Mouse (Mus musculus) cerebellum, adult 2 months (tissue): Measurements from ENCODE around the gene Gtf3c1.

Experiments used
- CTCF ChIP-seq: fragments of 200-500 bp; IDR thresholded peaks from 2 replicates; pipeline ENCODE4 v1.5.1; 2011; ENCODE audit warnings: low read depth, mild to moderate bottlenecking, control low read depth, low read length, moderate library complexity, borderline replicate concordance; ENCODE audit not compliant: insufficient read depth
- POLR2A ChIP-seq: fragments of 200-500 bp; IDR thresholded peaks from 2 replicates; pipeline ENCODE4 v1.6.1; 2011; ENCODE audit warnings: low read length, control low read depth, borderline replicate concordance; ENCODE audit not compliant: insufficient read depth

DNA sequence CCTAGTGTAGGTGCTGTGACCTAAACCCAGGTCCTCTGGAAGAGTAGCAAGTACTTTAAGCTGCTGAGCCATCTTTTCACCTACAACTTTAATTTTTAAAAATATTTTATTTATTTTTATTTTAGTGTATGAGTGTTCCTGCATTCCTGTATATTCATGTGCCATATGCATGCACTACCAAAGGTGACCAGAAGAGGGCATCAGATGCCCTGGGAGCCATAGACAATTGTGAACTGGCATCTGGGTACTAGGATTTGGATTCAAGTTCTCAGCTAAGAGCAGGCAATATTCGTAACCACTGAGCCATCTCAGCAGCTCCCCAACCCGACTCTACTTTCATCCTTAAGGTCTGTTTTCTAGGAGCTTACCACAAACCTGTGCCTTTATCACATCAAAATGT, 32.7 kb downstream of the Gtf3c1 start:
- TF ChIP-seq CTCF (peak; percentile 67), POLR2A (no peak)
